Comparison of ENCODE assay signal across 8 mouse cellular contexts in the genomic region with DNA sequence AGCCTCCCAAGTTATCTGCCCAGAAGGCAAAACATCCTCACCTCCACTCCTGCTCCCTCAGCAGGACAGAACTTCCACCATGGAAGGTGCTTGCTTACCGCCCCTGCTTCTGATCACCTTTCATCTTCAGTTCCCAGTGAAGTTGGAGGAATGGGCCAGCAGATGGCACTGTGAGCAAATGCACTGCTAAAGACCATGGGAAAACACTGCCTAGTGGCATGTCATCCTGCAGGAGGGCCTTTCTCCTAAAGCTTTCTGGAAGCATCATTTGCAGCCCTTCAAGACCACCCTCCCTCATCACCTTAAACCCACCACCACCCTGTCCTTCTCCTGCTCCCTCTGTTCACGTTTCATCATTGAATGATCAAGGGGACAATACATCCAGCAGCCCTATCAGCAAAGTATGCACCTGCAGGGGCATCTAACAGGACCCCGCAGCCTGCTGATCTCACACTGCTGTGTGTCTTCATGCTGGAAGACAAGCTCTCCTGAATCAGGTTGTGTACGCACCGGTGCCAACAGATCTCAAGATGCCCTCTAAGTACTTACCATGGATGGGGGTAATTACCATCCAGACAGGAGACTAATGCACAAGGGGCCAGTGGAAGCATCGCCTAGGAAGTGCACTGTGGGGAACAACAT. TPM values are rescaled to one million over a fixed set of nuclear protein-coding genes. Genes with fewer than 3 reads are reported as not detected.
DNase-seq lines count a peak whose midpoint lies in the region; ATAC-seq and TF ChIP-seq lines count a peak whose summit lies in the region.
"Not testable (repeated sequence)": the region's sequence is repeated elsewhere in the genome, so short reads cannot be mapped to it uniquely, and the experiment has no call there.

No protein-coding gene starts in this region.

- H3K9ac ChIP-seq in forebrain, embryonic 15.5 days (replicated peaks); midbrain, postnatal 0 days (replicated peaks; ENCODE audit: low read length, poor library complexity, severe bottlenecking): not testable (repeated sequence)

- not testable (repeated sequence) for H3K27me3 ChIP-seq in forebrain, embryonic 15.5 days; midbrain, postnatal 0 days (ENCODE audit: insufficient read depth, low read length)

- H3K4me3 ChIP-seq in forebrain, embryonic 15.5 days; left cerebral cortex, adult 2 months; midbrain, postnatal 0 days (ENCODE audit: low read depth, low read length): not testable (repeated sequence)

- not testable (repeated sequence) for H3K4me1 ChIP-seq in forebrain, embryonic 15.5 days; midbrain, postnatal 0 days (ENCODE audit: insufficient read depth, low read length)

- peak; percentile 49; the same call in 1 of the 2 replicates for ATAC-seq in cerebellum, adult (ENCODE audit: insufficient number of reproducible peaks, low FRiP score, low TSS enrichment)
- peak; percentile 76 for ATAC-seq in forebrain, embryonic 15.5 days (replicated peaks)
- peak; percentile 62 to 84; a peak in 3 of 4 replicates for ATAC-seq in hematopoietic stem cell, adult 5-6 weeks (replicated peaks in 1 of 2; ENCODE audit: insufficient read depth in 1 of 2, low FRiP score in 2 of 2, low TSS enrichment in 1 of 2, low read depth in 1 of 2, poor library complexity in 2 of 2, severe bottlenecking in 2 of 2)
- ATAC-seq in inflammation-experienced regulatory T-cells, adult 6 months: peak; percentile 77
- ATAC-seq in megakaryocyte-erythroid progenitor cell, adult 5-6 weeks (replicated peaks; ENCODE audit: low FRiP score, low TSS enrichment, poor library complexity, severe bottlenecking): peak; percentile 84
- ATAC-seq in midbrain, postnatal 0 days (ENCODE audit: low FRiP score): peak; percentile 65
- peak; percentile 61; the same call in 1 of the 2 replicates for ATAC-seq in neutrophil, adult 5-6 weeks (ENCODE audit: extremely low read depth, insufficient number of reproducible peaks, low FRiP score, poor library complexity, severe bottlenecking)

- DNase-seq in left cerebral cortex, adult 2 months (ENCODE audit: extremely low spot score in 1 of 2, low spot score in 2 of 2); midbrain, postnatal 0 days (ENCODE audit: low spot score): not testable (repeated sequence)

- H3K9me3 ChIP-seq in forebrain, embryonic 15.5 days; midbrain, postnatal 0 days (ENCODE audit: low read length): not testable (repeated sequence)

- WGBS in forebrain, embryonic 15.5 days: 68% methylated on average over 5 of the region's 6 CpGs
- WGBS in midbrain, postnatal 0 days: 65% methylated on average over 5 of the region's 6 CpGs

- TF ChIP-seq CTCF in left cerebral cortex, adult 2 months (IDR thresholded peaks at IDR 0.05): peak; percentile 8; the same call in 1 of the 2 replicates
- TF ChIP-seq CTCF in midbrain, postnatal 0 days (IDR thresholded peaks at IDR 0.05): peak; percentile 37

- intact Hi-C loops in left cerebral cortex, adult 2 months (cut with DNase I): not testable (repeated sequence)

- not testable (repeated sequence) for H3K27ac ChIP-seq in forebrain, embryonic 15.5 days (replicated peaks); left cerebral cortex, adult 2 months; midbrain, postnatal 0 days (ENCODE audit: low read depth, low read length)

- H3K36me3 ChIP-seq in forebrain, embryonic 15.5 days; midbrain, postnatal 0 days (ENCODE audit: insufficient read depth, low read length): not testable (repeated sequence)

- not testable (repeated sequence) for H3K4me2 ChIP-seq in forebrain, embryonic 15.5 days (replicated peaks); midbrain, postnatal 0 days (ENCODE audit: low read depth, low read length, poor library complexity, severe bottlenecking)

RNA-seq across cellular contexts. Expression of gene Ids, which starts 9.7 kb away (rescaled TPM):
- 14.8 and 16.4 TPM in 2 replicates for polyA plus RNA-seq in forebrain, embryonic 15.5 days (2015; fragmentation: Nextera tagmentation; extraction: Ambion mirVana)
- total RNA-seq in hematopoietic stem cell, adult 5-6 weeks (2017): 9.7 and 10.3 TPM in 2 replicates
- polyA plus RNA-seq in inflammation-experienced regulatory T-cells, adult 6 months (2017; shearing (Covaris generic)): 1 to 10 TPM; 4.1 to 5.2 (median 4.3) TPM
- 100 to 1,000 TPM; 343 to 358 TPM for total RNA-seq in left cerebral cortex, adult 2 months (2021)
- total RNA-seq in megakaryocyte-erythroid progenitor cell, adult 5-6 weeks (2014; fragmentation: Nextera tagmentation): 10.6 and 16.9 TPM in 2 replicates
- 4.3 and 6.5 TPM in 2 replicates for total RNA-seq in megakaryocyte-erythroid progenitor cell, adult 5-6 weeks (2017)
- 153 and 189 TPM in 2 replicates for total RNA-seq in midbrain, postnatal 0 days (2014; rRNA removed)
- 20.8 and 25.1 TPM in 2 replicates for polyA plus RNA-seq in midbrain, postnatal 0 days (2015; fragmentation: Nextera tagmentation; extraction: Ambion mirVana)
- 13.4 and 14.0 TPM in 2 replicates for total RNA-seq in neutrophil, adult 5-6 weeks (2017)

RNA-seq across cellular contexts. Expression of gene 1110012L19Rik, which starts 11.1 kb away (rescaled TPM):
- polyA plus RNA-seq in forebrain, embryonic 15.5 days (2015; fragmentation: Nextera tagmentation; extraction: Ambion mirVana): 37.2 and 39.3 TPM in 2 replicates
- total RNA-seq in hematopoietic stem cell, adult 5-6 weeks (2017): 32.0 and 42.8 TPM in 2 replicates
- 10 to 100 TPM; 32.3 to 37.1 (median 35.7) TPM for polyA plus RNA-seq in inflammation-experienced regulatory T-cells, adult 6 months (2017; shearing (Covaris generic))
- 10 to 100 TPM; 11.5 to 12.7 TPM for total RNA-seq in left cerebral cortex, adult 2 months (2021)
- 9.3 and 17.5 TPM in 2 replicates for total RNA-seq in megakaryocyte-erythroid progenitor cell, adult 5-6 weeks (2014; fragmentation: Nextera tagmentation)
- 16.9 and 20.4 TPM in 2 replicates for total RNA-seq in megakaryocyte-erythroid progenitor cell, adult 5-6 weeks (2017)
- total RNA-seq in midbrain, postnatal 0 days (2014; rRNA removed): 20.2 and 22.2 TPM in 2 replicates
- 42.3 and 44.6 TPM in 2 replicates for polyA plus RNA-seq in midbrain, postnatal 0 days (2015; fragmentation: Nextera tagmentation; extraction: Ambion mirVana)
- 16.9 and 17.6 TPM in 2 replicates for total RNA-seq in neutrophil, adult 5-6 weeks (2017)
